Mouse (Mus musculus) liver, adult 2 months (tissue): ENCODE data around the gene Usp50.

Source experiments
- CTCF ChIP-seq: fragments of 200-500 bp; IDR thresholded peaks from 2 replicates; pipeline ENCODE4 v1.5.1; 2011; ENCODE audit warnings: low read depth, low read length, control low read depth
- POLR2A ChIP-seq: fragments of 200-500 bp; IDR thresholded peaks from 2 replicates; pipeline ENCODE4 v1.6.1; 2011; ENCODE audit warnings: low read length, control low read depth; ENCODE audit not compliant: insufficient read depth; ENCODE audit errors: extremely low read depth

DNA sequence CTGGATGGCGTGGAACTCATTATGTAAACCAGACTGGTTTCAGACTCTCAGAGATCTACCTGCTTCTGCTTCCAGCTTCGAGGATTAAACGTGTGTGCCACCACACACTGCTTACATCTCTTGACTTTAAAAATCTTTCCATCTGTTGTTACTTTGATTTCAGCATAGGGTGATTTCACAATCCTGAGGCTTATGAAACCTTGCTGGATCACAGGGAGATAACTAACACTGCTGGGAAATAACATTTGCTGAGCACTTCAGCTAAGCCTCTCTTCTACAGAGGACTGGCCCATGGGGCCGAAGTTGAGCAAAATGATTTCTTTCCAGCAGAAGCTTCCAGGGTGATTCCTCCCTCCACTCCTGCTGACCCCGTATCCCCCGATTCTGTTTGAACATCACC lies 88.0 kb downstream of the Usp50 start:
- TF ChIP-seq CTCF (no peak), POLR2A (no peak)
